Mouse (Mus musculus) layer of hippocampus, adult 8-10 months (tissue): Measurements from ENCODE around the gene Tkfc. TPM values are rescaled to one million over a fixed set of nuclear protein-coding genes. Genes with fewer than 3 reads are reported as not detected.
"Not testable (repeated sequence)": the region's sequence is repeated elsewhere in the genome, so short reads cannot be mapped to it uniquely, and the experiment has no call there.

Experiments
- DNase-seq, 2 experiments: peaks; one replicate each; pipeline ENCODE4 v3.0.0; 2022; ENCODE audit warnings: low spot score in 2 of 2
- total RNA-seq, 4 experiments: library from RNA; stranded (reverse); gene quantifications; 2 replicates each; pipeline ENCODE4 v1.2.4; 2022

The Tkfc gene
- total RNA-seq, 4 experiments from 2014 or later: 15.3 to 21.4 (median 19.9) TPM

GRCm38 (mm10) chr19:10589127-10589857 lies 16.2 kb downstream of the Tkfc start:
- no peak for DNase-seq

GRCm38 (mm10) chr19:10587231-10587630 lies 18.2 kb downstream of the Tkfc start:
- no peak for DNase-seq

- no peak for DNase-seq
Observed at GRCm38 (mm10) chr19:10585112-10585511, 20.3 kb downstream of the Tkfc start.

GRCm38 (mm10) chr19:10583550-10584146 lies 21.8 kb downstream of the Tkfc start:
- no peak for DNase-seq

- no peak for DNase-seq
Observed at GRCm38 (mm10) chr19:10581984-10582383, 23.5 kb downstream of the Tkfc start.

GRCm38 (mm10) chr19:10580761-10581160 lies 24.7 kb downstream of the Tkfc start:
- no peak for DNase-seq

- no peak for DNase-seq
Observed at GRCm38 (mm10) chr19:10580102-10580501, 25.4 kb downstream of the Tkfc start.

- peak; percentile 90 to 92 for DNase-seq
Observed at GRCm38 (mm10) chr19:10576690-10577561, 28.5 kb downstream of the Tkfc start, which contains the start of the genes Cyb561a3 and Tmem138. Cyb561a3 (plus strand) TSS chr19:10577172. Tmem138 (minus strand) TSS chr19:10577362.

- no peak for DNase-seq
Observed at GRCm38 (mm10) chr19:10569627-10570026, 35.8 kb downstream of the Tkfc start.

- no peak for DNase-seq
Observed at GRCm38 (mm10) chr19:10565217-10565616, 40.2 kb downstream of the Tkfc start.

- no peak for DNase-seq
Observed at GRCm38 (mm10) chr19:10564278-10564677, 41.2 kb downstream of the Tkfc start.

- DNase-seq: no peak
Observed at GRCm38 (mm10) chr19:10562351-10562750, 43.1 kb downstream of the Tkfc start.

GRCm38 (mm10) chr19:10561558-10562314 lies 43.7 kb downstream of the Tkfc start:
- no peak for DNase-seq

- no peak for DNase-seq
Observed at GRCm38 (mm10) chr19:10560108-10560507, 45.3 kb downstream of the Tkfc start.

- not testable (repeated sequence) for DNase-seq
Observed at GRCm38 (mm10) chr19:10557837-10558375, 47.5 kb downstream of the Tkfc start.

- DNase-seq: no peak
Observed at GRCm38 (mm10) chr19:10557430-10557829, 48.0 kb downstream of the Tkfc start.

GRCm38 (mm10) chr19:10557001-10557400 lies 48.5 kb downstream of the Tkfc start:
- DNase-seq: no peak

GRCm38 (mm10) chr19:10555624-10556510 lies 49.6 kb downstream of the Tkfc start, which contains the start of gene Tmem216:
Tmem216 (minus strand) TSS chr19:10556238.
- DNase-seq: peak; percentile 68 to 80

GRCm38 (mm10) chr19:10539454-10539853 lies 66.0 kb downstream of the Tkfc start:
- no peak for DNase-seq
